Comparison of ENCODE assay signal across 14 mouse cellular contexts in genomic region chr19:56265149-56265548, GRCm38 (mm10). TPM values are rescaled to one million over a fixed set of nuclear protein-coding genes. Genes with fewer than 3 reads are reported as not detected.
DNase-seq lines count a peak whose midpoint lies in the region; ATAC-seq lines count a peak whose summit lies in the region.
"Had no signal": no experiment of that assay in that cellular context is flagged by ENCODE, and none has a peak within 500 bp of the region (broad histone marks: within the 10 kb centered on the region; RNA-seq: fewer than 3 reads in every experiment).

No protein-coding gene starts in this region.

- 41% methylated on average over 5 of the region's 5 CpGs for WGBS in heart, embryonic 16.5 days
- WGBS in midbrain, embryonic 11.5 days = 72% methylated on average over 5 of the region's 5 CpGs
- WGBS in midbrain, embryonic 15.5 days = 88% methylated on average over 5 of the region's 5 CpGs
- 27% methylated on average over 5 of the region's 5 CpGs for WGBS in liver, embryonic 11.5 days

- no peaks in the 10 kb centered on the region for H3K9me3 ChIP-seq in heart, embryonic 16.5 days (replicated peaks; ENCODE audit: control insufficient read depth, low read length)
- no peaks in the 10 kb centered on the region for H3K9me3 ChIP-seq in midbrain, embryonic 11.5 days (ENCODE audit: control insufficient read depth, low read length)
- H3K9me3 ChIP-seq in midbrain, embryonic 15.5 days = no peaks in the 10 kb centered on the region
- no peaks in the 10 kb centered on the region for H3K9me3 ChIP-seq in liver, embryonic 11.5 days (ENCODE audit: control insufficient read depth, low read length)
- H3K9me3 ChIP-seq: hindbrain, embryonic 13.5 days; limb, embryonic 15.5 days; stomach, embryonic 15.5 days had no signal

- no peak overlapping the region for H3K9ac ChIP-seq in heart, embryonic 16.5 days (ENCODE audit: low read length)
- no peak overlapping the region for H3K9ac ChIP-seq in midbrain, embryonic 11.5 days (ENCODE audit: low read length)
- H3K9ac ChIP-seq in midbrain, embryonic 15.5 days = no peak overlapping the region
- H3K9ac ChIP-seq in liver, embryonic 11.5 days (ENCODE audit: low read depth, low read length) = no peak overlapping the region
- H3K9ac ChIP-seq: hindbrain, embryonic 13.5 days; limb, embryonic 15.5 days; stomach, embryonic 15.5 days had no signal

- intact Hi-C loops in left cerebral cortex, postnatal 36 days (cut with DNase I) = no loop called here

- no peaks in the 10 kb centered on the region for H3K4me1 ChIP-seq in heart, embryonic 16.5 days (ENCODE audit: control insufficient read depth, insufficient read depth, low read length)
- no peaks in the 10 kb centered on the region for H3K4me1 ChIP-seq in midbrain, embryonic 11.5 days (ENCODE audit: control insufficient read depth, insufficient read depth, low read length)
- no peaks in the 10 kb centered on the region for H3K4me1 ChIP-seq in midbrain, embryonic 15.5 days
- peaks cover 7% of the 10 kb centered on the region; the same call in 1 of the 2 replicates for H3K4me1 ChIP-seq in liver, embryonic 11.5 days (replicated peaks; ENCODE audit: control insufficient read depth, insufficient read depth, low read length)
- H3K4me1 ChIP-seq: hindbrain, embryonic 13.5 days; limb, embryonic 15.5 days; stomach, embryonic 15.5 days had no signal

- peak; percentile 37; the same call in 1 of the 2 replicates for ATAC-seq in heart, embryonic 16.5 days (replicated peaks; ENCODE audit: extremely low read depth, insufficient read depth, low FRiP score)
- ATAC-seq in midbrain, embryonic 11.5 days (ENCODE audit: low FRiP score) = no peak
- ATAC-seq in midbrain, embryonic 15.5 days (replicated peaks) = no peak
- no peak for ATAC-seq in liver, embryonic 11.5 days (replicated peaks; ENCODE audit: low FRiP score)

- H3K4me2 ChIP-seq in heart, embryonic 16.5 days (ENCODE audit: low read depth, low read length) = no peak overlapping the region
- no peak overlapping the region for H3K4me2 ChIP-seq in midbrain, embryonic 11.5 days
- H3K4me2 ChIP-seq in midbrain, embryonic 15.5 days = no peak overlapping the region
- peak overlapping the region; percentile 20; the same call in 1 of the 2 replicates for H3K4me2 ChIP-seq in liver, embryonic 11.5 days
- H3K4me2 ChIP-seq: hindbrain, embryonic 13.5 days; limb, embryonic 15.5 days; stomach, embryonic 15.5 days had no signal

- no peak overlapping the region for H3K27ac ChIP-seq in heart, embryonic 16.5 days (ENCODE audit: low read length)
- H3K27ac ChIP-seq in midbrain, embryonic 11.5 days (ENCODE audit: low read depth, low read length) = no peak overlapping the region
- no peak overlapping the region for H3K27ac ChIP-seq in midbrain, embryonic 15.5 days
- H3K27ac ChIP-seq in liver, embryonic 11.5 days (ENCODE audit: low read depth, low read length) = no peak overlapping the region; the same call in 1 of the 2 replicates
- H3K27ac ChIP-seq: hindbrain, embryonic 13.5 days; layer of hippocampus, adult 2 months; limb, embryonic 15.5 days; stomach, embryonic 15.5 days had no signal

- no peaks in the 10 kb centered on the region for H3K36me3 ChIP-seq in heart, embryonic 16.5 days (ENCODE audit: control insufficient read depth, insufficient read depth)
- no peaks in the 10 kb centered on the region for H3K36me3 ChIP-seq in midbrain, embryonic 11.5 days (ENCODE audit: control insufficient read depth, insufficient read depth, low read length)
- no peaks in the 10 kb centered on the region for H3K36me3 ChIP-seq in midbrain, embryonic 15.5 days (replicated peaks)
- H3K36me3 ChIP-seq in liver, embryonic 11.5 days (ENCODE audit: control insufficient read depth, insufficient read depth, low read length) = no peaks in the 10 kb centered on the region
- H3K36me3 ChIP-seq: hindbrain, embryonic 13.5 days; limb, embryonic 15.5 days; stomach, embryonic 15.5 days had no signal

- DNase-seq in heart, adult 9 months (ENCODE audit: low spot score in 2 of 2) = no peak
- DNase-seq in midbrain, embryonic 11.5 days (ENCODE audit: low spot score, missing footprints) = peak; percentile 72
- no peak for DNase-seq in liver, embryonic 11.5 days (ENCODE audit: low spot score)
- peak; percentile 42 for DNase-seq in thymus, postnatal 14 days
- no peak for DNase-seq in layer of hippocampus, adult 9-11 months
- no peak for DNase-seq in left cerebral cortex, postnatal 36 days (ENCODE audit: low spot score in 2 of 2)
- DNase-seq: cerebellum, postnatal 36 days; gastrocnemius, postnatal 10 days had no signal

- H3K27me3 ChIP-seq in heart, embryonic 16.5 days (ENCODE audit: control insufficient read depth, insufficient read depth, low read length) = no peaks in the 10 kb centered on the region
- no peaks in the 10 kb centered on the region for H3K27me3 ChIP-seq in midbrain, embryonic 11.5 days (ENCODE audit: control insufficient read depth, insufficient read depth, low read length)
- no peaks in the 10 kb centered on the region for H3K27me3 ChIP-seq in midbrain, embryonic 15.5 days (replicated peaks)
- H3K27me3 ChIP-seq in liver, embryonic 11.5 days (replicated peaks; ENCODE audit: control insufficient read depth, insufficient read depth, low read length) = no peaks in the 10 kb centered on the region
- H3K27me3 ChIP-seq: hindbrain, embryonic 13.5 days; limb, embryonic 15.5 days; stomach, embryonic 15.5 days had no signal

- H3K4me3 ChIP-seq in heart, embryonic 16.5 days (ENCODE audit: low read length) = no peak overlapping the region
- H3K4me3 ChIP-seq in midbrain, embryonic 11.5 days (ENCODE audit: low read depth, low read length) = no peak overlapping the region
- no peak overlapping the region for H3K4me3 ChIP-seq in midbrain, embryonic 15.5 days
- H3K4me3 ChIP-seq in liver, embryonic 11.5 days (ENCODE audit: low read depth, low read length) = no peak overlapping the region
- H3K4me3 ChIP-seq: hindbrain, embryonic 13.5 days; layer of hippocampus, adult 2 months; limb, embryonic 15.5 days; stomach, embryonic 15.5 days had no signal

RNA-seq across cellular contexts. Expression of gene Habp2, which starts 21.8 kb away (rescaled TPM):
- 2.2 and 2.4 TPM in 2 replicates for polyA plus RNA-seq in heart, embryonic 16.5 days (2015; fragmentation: Nextera tagmentation; extraction: Ambion mirVana)
- polyA plus RNA-seq in midbrain, embryonic 11.5 days (2014; fragmentation: Nextera tagmentation; extraction: Ambion mirVana) = not detected in 2 replicates
- 0.10 and 0.20 TPM in 2 replicates for polyA plus RNA-seq in midbrain, embryonic 15.5 days (2015; fragmentation: Nextera tagmentation; extraction: Ambion mirVana)
- 56.3 and 65.6 TPM in 2 replicates for polyA plus RNA-seq in liver, embryonic 11.5 days (2014; fragmentation: Nextera tagmentation; extraction: Ambion mirVana)
- total RNA-seq in left cerebral cortex, postnatal 36 days (2021) = not detected
- total RNA-seq: layer of hippocampus, adult 2 months had no signal
- polyA plus RNA-seq: hindbrain, embryonic 13.5 days had no signal

Comparison
In these comparisons a context has a peak if more than half of its experiments do, and no peak if none do; other contexts are left out.
1. DNase-seq: peak in midbrain, embryonic 11.5 days (single experiment) and thymus, postnatal 14 days (single experiment); none in heart, adult 9 months (0 of 2), liver, embryonic 11.5 days (single experiment), layer of hippocampus, adult 9-11 months (single experiment) and left cerebral cortex, postnatal 36 days (0 of 2).
2. RNA of gene Habp2, which starts 21.8 kb away (polyA plus RNA-seq): 56.3 to 65.6 TPM in liver, embryonic 11.5 days; 2.2 to 2.4 TPM in heart, embryonic 16.5 days, 0.10 to 0.20 TPM in midbrain, embryonic 15.5 days and not detected in midbrain, embryonic 11.5 days; every median in the first group is over 10 times any median in the second.